Mouse (Mus musculus) spleen, postnatal 14 days (tissue): ENCODE results near the gene Nop58.
"Not testable (repeated sequence)": the region's sequence is repeated elsewhere in the genome, so short reads cannot be mapped to it uniquely, and the experiment has no call there.

Source experiments
- DNase-seq, 2 experiments: peaks; one replicate each; pipeline ENCODE4 v3.0.0; 2021 to 2022; ENCODE audit warnings: low spot score in 2 of 2

Nop58 gene

GRCm38 (mm10) chr1:59684819-59685755, at the start of gene Nop58:
TSS of gene Nop58 (plus strand) at chr1:59684971.
- DNase-seq, result peak; percentile 61 to 74

GRCm38 (mm10) chr1:59636349-59636748, 48.4 kb upstream of the Nop58 start:
- no peak for DNase-seq

GRCm38 (mm10) chr1:59638371-59638770, 46.4 kb upstream of the Nop58 start:
- no peak for DNase-seq

GRCm38 (mm10) chr1:59642488-59642887, 42.3 kb upstream of the Nop58 start:
- no peak for DNase-seq

- not testable (repeated sequence) for DNase-seq
These were observed 38.3 kb upstream of the Nop58 start for GRCm38 (mm10) chr1:59646502-59646901.

- DNase-seq, result no peak
These were observed 33.5 kb upstream of the Nop58 start for GRCm38 (mm10) chr1:59651201-59651819.

- no peak for DNase-seq
These were observed 31.4 kb upstream of the Nop58 start for GRCm38 (mm10) chr1:59653243-59653911.

GRCm38 (mm10) chr1:59656244-59657171, 28.3 kb upstream of the Nop58 start:
- no peak for DNase-seq

GRCm38 (mm10) chr1:59663456-59664135, 21.2 kb upstream of the Nop58 start:
- no peak for DNase-seq

- DNase-seq, result no peak
These were observed 15.9 kb upstream of the Nop58 start for GRCm38 (mm10) chr1:59668871-59669270.

- DNase-seq, result peak; percentile 16 to 17
These were observed 14.7 kb upstream of the Nop58 start for GRCm38 (mm10) chr1:59669962-59670630.

GRCm38 (mm10) chr1:59670641-59671168, 14.1 kb upstream of the Nop58 start, which contains the start of gene Sumo1:
TSS of gene Sumo1 (minus strand) at chr1:59670834.
- DNase-seq, result peak; percentile 69 to 80

GRCm38 (mm10) chr1:59673661-59674060, 11.1 kb upstream of the Nop58 start:
- DNase-seq, result no peak

- peak in 1 of 2 experiments; percentile 10 for DNase-seq
These were observed 599 bp upstream of the Nop58 start for GRCm38 (mm10) chr1:59683926-59684818.

- DNase-seq, result no peak
These were observed 2.7 kb downstream of the Nop58 start for GRCm38 (mm10) chr1:59687493-59687892.

- no peak for DNase-seq
These were observed 5.7 kb downstream of the Nop58 start for GRCm38 (mm10) chr1:59690467-59690866.

GRCm38 (mm10) chr1:59697751-59698150, 13.0 kb downstream of the Nop58 start:
- no peak for DNase-seq

GRCm38 (mm10) chr1:59698207-59698606, 13.4 kb downstream of the Nop58 start:
- no peak for DNase-seq

- no peak for DNase-seq
These were observed 17.0 kb downstream of the Nop58 start for GRCm38 (mm10) chr1:59701766-59702165.
